Mouse (Mus musculus) gastrocnemius, postnatal 4 days (tissue): ENCODE results near the gene Psma1. TPM values are rescaled to one million over a fixed set of nuclear protein-coding genes. Genes with fewer than 3 reads are reported as not detected.

Source experiments
- DNase-seq, 2 experiments: peaks; one replicate each; pipeline ENCODE4 v3.0.0; 2021 to 2022; ENCODE audit warnings: low spot score in 2 of 2, mixed read lengths in 2 of 2
- total RNA-seq, 2 experiments: library from RNA; stranded (reverse); gene quantifications; 2 replicates each; pipeline ENCODE4 v1.2.3; 2021

Gene Psma1
- total RNA-seq, 2 experiments from 2014 or later: 120 to 126 TPM

- no peak for DNase-seq
Measured at GRCm38 (mm10) chr7:114281671-114282070, 5.8 kb upstream of the Psma1 start.

- DNase-seq: no peak
Measured at GRCm38 (mm10) chr7:114275372-114276004, 430 bp downstream of the Psma1 start.

- no peak for DNase-seq
Measured at GRCm38 (mm10) chr7:114268446-114268845, 7.5 kb downstream of the Psma1 start.

DNA sequence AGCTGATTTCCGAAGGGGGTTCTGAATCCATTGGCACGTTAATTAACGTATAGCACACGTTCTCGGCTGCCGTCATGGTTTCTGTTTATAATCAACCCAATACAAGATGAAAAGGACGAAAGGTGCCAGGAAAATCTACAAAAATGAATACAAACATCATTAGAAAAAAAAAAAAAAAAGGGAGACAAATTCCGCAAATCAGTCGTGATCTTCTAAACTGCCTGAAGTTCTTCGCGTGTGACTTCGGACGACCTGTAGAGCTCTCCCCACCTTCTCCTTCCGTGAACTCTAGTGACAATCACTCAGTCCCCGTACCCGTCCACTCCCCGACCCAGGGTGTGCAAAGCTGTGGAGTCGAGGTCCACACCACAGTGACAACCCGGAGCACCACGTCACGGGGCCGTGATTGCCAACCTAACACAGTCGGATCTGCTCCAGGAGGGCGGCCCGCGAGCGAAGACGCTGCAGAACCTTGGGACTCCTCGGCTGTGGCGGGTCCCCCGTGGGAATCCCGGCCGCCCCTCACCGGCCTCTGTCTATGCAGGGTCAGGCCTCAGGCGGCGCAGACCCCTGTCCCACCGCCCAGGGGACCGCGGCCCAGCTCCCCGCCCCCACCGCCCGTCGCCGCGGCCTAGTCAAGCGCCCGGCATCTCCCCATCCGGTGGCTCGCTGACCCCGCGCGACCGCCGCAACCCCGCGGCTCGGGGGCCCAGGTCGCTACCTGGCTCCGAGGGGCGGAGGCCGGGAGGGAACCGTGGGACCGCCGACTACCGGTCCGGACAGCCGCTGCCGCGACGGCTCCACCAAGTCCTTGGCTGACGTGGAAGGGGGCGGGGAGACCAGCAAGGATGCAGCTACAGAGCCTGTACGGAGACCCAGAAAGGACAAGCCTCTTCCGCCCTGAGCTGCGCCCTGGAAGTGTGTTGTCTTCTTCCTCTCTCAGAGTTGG is 21.8 kb downstream of the Psma1 start, which contains the start of gene Copb1:
TSS of gene Copb1 (minus strand) at position 827 of the 949 bp plus-strand sequence.
- peak; percentile 80 to 93 for DNase-seq

DNA sequence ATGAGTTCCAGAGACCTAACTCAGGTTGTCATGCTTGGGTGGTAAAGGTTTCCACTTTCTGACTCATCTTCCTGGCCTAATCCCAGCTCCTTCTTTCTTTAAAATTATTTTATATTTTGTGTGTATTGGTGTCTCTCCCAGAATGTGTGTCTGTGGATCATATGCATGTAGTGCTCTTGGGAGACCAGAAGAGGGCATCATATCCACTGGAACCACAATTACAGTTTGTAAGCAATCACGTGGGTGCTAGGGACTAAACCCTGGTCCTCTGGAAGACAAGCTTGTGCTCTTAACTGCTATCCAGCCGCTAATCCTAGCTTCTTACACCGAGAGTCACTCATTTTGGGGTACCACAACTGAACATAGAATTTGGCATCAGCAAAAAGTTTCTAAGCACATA is 24.2 kb downstream of the Psma1 start:
- no peak for DNase-seq

- DNase-seq: no peak
Measured at GRCm38 (mm10) chr7:114233980-114234379, 41.9 kb downstream of the Psma1 start.

DNA sequence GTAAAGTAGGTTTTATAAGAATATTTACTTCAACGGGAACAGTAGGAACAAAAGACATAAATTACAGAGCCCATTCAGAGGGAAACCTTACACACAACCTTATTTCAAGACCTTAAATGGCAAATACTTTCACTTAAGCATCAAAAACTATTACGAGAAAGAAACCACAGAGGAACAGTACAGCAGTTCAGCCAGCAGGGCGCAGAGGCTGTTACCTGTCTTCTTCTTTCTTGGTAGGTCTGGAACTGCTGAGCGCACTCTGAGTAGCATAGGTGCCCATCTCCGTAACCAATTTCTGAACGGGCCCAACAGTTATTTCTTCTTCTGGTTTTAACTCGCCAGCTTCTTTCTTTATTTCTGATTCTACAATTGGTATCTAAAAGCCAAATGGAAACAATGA is 42.9 kb downstream of the Psma1 start:
- DNase-seq: no peak

GRCm38 (mm10) chr7:114231857-114232256 is 44.1 kb downstream of the Psma1 start:
- DNase-seq: no peak

- DNase-seq: no peak
Measured at GRCm38 (mm10) chr7:114226521-114226920, 49.4 kb downstream of the Psma1 start.

GRCm38 (mm10) chr7:114220433-114220832 is 55.5 kb downstream of the Psma1 start:
- DNase-seq: no peak

DNA sequence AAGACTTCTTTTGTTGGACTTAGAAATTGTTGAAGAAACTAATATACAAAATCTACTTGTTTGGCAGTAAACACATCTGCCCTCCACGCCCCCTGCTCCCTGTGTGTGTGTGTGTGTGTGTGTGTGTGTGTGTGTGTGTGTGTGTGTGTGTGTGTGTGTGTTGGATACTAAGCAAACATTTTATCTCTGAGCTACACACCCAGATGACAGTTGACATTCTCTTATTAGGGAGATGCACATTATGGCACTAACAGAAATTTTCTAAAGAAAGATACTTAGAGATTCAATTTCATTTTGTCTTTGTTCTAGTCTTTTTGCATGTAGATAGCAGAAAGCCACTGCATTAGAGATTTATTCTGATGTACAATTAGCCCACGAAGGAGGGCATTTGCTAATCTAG is 59.0 kb downstream of the Psma1 start:
- no peak for DNase-seq

Other genes with a start within 250 kb of the Psma1 start
- 10 to 100 TPM; 35.9 to 36.5 TPM for gene Rras2, start 158.3 kb downstream of the Psma1 start, total RNA-seq
- gene Copb1, start 21.4 kb downstream of the Psma1 start, total RNA-seq: 10 to 100 TPM; 69.5 to 79.5 TPM
- gene Pde3b, start 139.2 kb upstream of the Psma1 start, total RNA-seq: 1 to 10 TPM; 8.5 to 9.7 TPM